Mouse (Mus musculus) embryonic fibroblast, embryonic 13.5 days (primary cell): ENCODE results near the gene Aspm.

Experiments used
- CTCF ChIP-seq: IDR thresholded peaks from 2 replicates; pipeline ENCODE4 v1.5.1; 2011; ENCODE audit warnings: mild to moderate bottlenecking, control low read depth, low read length, moderate library complexity, borderline replicate concordance; ENCODE audit not compliant: insufficient read depth
- POLR2A ChIP-seq: IDR thresholded peaks from 2 replicates; pipeline ENCODE4 v1.6.1; 2011; ENCODE audit warnings: low read depth, mild to moderate bottlenecking, control low read depth, low read length, moderate library complexity

DNA sequence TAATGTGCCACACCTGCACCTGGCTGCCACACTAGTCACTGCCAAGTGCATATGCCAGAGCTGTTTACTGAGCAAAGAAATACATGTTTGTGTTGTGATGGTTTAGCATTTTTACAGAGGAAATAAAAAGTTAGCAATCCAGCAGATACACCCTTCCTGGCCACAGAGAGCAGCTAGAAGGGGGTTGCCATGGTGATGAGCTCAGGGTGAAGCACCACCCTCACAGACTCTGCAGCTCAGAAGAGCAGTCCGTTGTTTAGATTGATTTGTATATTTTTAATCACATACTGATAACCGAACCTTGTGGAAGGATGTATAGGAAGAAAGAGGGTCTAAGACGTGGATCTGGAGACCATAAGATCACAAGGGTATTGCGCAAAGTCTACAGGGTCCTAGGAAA is 26.6 kb downstream of the Aspm start:
- no peak for TF ChIP-seq POLR2A
- TF ChIP-seq CTCF: no peak
